8 mouse cellular contexts compared by ENCODE assay signal in the genomic region with DNA sequence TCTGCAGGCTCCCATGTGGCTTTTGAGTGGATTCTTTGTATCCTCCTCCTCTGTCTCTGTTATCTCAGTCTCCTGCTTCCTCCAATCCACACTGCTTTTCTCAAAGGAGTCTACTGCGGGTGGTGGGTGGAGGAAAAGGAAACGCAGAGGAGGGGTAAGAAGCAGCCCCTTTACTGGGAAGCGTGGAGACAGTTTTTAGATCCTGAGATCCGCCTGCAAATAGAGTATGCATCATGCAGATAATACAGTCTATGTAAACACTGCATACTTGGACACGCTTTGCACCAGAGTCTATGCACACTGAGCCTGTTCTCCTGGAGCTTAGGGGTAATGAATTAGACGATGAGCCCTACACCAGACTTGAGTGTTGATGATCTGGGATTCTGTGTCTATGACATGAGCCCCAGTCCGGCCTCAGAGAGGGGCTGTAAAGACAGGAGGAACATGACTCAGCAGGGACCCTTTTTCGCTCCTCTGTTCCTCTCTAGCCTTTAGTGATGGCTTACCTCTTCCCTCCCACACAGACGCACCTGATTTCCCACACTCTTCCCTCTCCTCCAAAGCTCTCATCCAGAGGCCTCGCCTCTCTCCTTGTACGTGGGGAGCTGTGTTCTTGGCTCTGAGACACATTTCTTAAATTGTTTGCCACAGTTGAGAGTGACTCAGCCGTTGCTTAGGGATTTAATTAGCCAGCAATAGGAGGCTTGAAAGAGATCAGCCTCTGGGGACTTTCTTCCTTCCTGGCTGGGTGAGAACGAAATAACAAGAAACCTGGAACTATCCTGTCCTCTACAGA.
DNase-seq lines count a peak whose midpoint lies in the region; ATAC-seq and TF ChIP-seq lines count a peak whose summit lies in the region.

No protein-coding gene starts in this region.

- no peak overlapping the region for H3K4me3 ChIP-seq in lung, postnatal 0 days (ENCODE audit: low read depth, low read length)

- no peak overlapping the region for H3K9ac ChIP-seq in lung, postnatal 0 days (replicated peaks; ENCODE audit: low read depth)

- peak; percentile 89 for TF ChIP-seq EP300 in lung, postnatal 0 days (IDR thresholded peaks at IDR 0.05)

- no peaks in the 10 kb centered on the region for H3K36me3 ChIP-seq in lung, postnatal 0 days (ENCODE audit: insufficient read depth, low read length)

- no peaks in the 10 kb centered on the region for H3K9me3 ChIP-seq in lung, postnatal 0 days (ENCODE audit: low read length)

- TF ChIP-seq CTCF in lung, postnatal 0 days (IDR thresholded peaks at IDR 0.05), result no peak

- H3K4me1 ChIP-seq in lung, postnatal 0 days (ENCODE audit: insufficient read depth, low read depth, low read length), result peaks cover 14% of the 10 kb centered on the region; the same call in 1 of the 2 replicates

- 9% methylated on average over 13 of the region's 13 CpGs for WGBS in lung, postnatal 0 days

- DNase-seq in 3T3-L1 (ENCODE audit: low read depth, low spot score) (peak; percentile 75), NIH3T3 (ENCODE audit: low read depth) (peak; percentile 73)
- peak; percentile 72 to 88 for DNase-seq in heart, adult 18-20 months
- DNase-seq in kidney, postnatal 36 days, result peak; percentile 19 to 49
- peak; percentile 94 for DNase-seq in lung, postnatal 0 days (ENCODE audit: low spot score)
- no peak for DNase-seq in thymus, postnatal 14 days
- no peak for DNase-seq in embryo, embryonic 11 days
- no peak for DNase-seq in thymus, postnatal 25 days

- H3K27ac ChIP-seq in lung, postnatal 0 days (ENCODE audit: low read length), result peak overlapping the region; percentile 79

- H3K4me2 ChIP-seq in lung, postnatal 0 days (replicated peaks; ENCODE audit: low read depth, low read length), result peak overlapping the region; percentile 25; the same call in 1 of the 2 replicates

- ATAC-seq in lung, postnatal 0 days, result peak; percentile 93

- H3K27me3 ChIP-seq in lung, postnatal 0 days (replicated peaks; ENCODE audit: insufficient read depth, low read length), result no peaks in the 10 kb centered on the region

Comparison
In these comparisons a context has a peak if more than half of its experiments do, and no peak if none do; other contexts are left out.
1. DNase-seq: peak in 3T3-L1 (single experiment), NIH3T3 (single experiment), heart, adult 18-20 months (2 of 2), kidney, postnatal 36 days (2 of 2) and lung, postnatal 0 days (single experiment); none in thymus, postnatal 14 days (single experiment), embryo, embryonic 11 days (single experiment) and thymus, postnatal 25 days (single experiment).